Mouse (Mus musculus) lung, embryonic 14.5 days (tissue): ENCODE data around the gene Ubald2. TPM values are rescaled to one million over a fixed set of nuclear protein-coding genes. Genes with fewer than 3 reads are reported as not detected.

Experiments
- ATAC-seq: fragments of 200-750 bp; cut with Nextera tagmentation; 2 replicates; pipeline ENCODE4 v1.8.0; 2017; ENCODE audit warnings: mild to moderate bottlenecking, moderate TSS enrichment, moderate library complexity; ENCODE audit not compliant: insufficient read depth
- DNase-seq: peaks from one replicate; pipeline ENCODE4 v3.0.0-alpha.2; 2015
- H3K27ac ChIP-seq: fragments of 300-500 bp; sonication (generic); 2 replicates; pipeline ENCODE4 v1.5.1; 2014; ENCODE audit warnings: low read depth, mild to moderate bottlenecking, moderate library complexity
- H3K27me3 ChIP-seq: fragments of 300-500 bp; sonication (generic); 2 replicates; pipeline ENCODE4 v1.6.1; 2014; ENCODE audit warnings: low read length, control low read depth; ENCODE audit not compliant: insufficient read depth
- H3K36me3 ChIP-seq: fragments of 300-500 bp; sonication (generic); 2 replicates; pipeline ENCODE4 v1.6.1; 2014; ENCODE audit warnings: control low read depth; ENCODE audit not compliant: insufficient read depth
- H3K4me1 ChIP-seq: fragments of 300-500 bp; sonication (generic); 2 replicates; pipeline ENCODE4 v1.6.1; 2014; ENCODE audit warnings: antibody characterized with exemption, control low read depth; ENCODE audit not compliant: insufficient read depth
- H3K4me2 ChIP-seq: fragments of 300-500 bp; sonication (generic); 2 replicates; pipeline ENCODE4 v1.6.1; 2014; ENCODE audit warnings: mild to moderate bottlenecking
- H3K4me3 ChIP-seq: fragments of 300-500 bp; sonication (generic); 2 replicates; pipeline ENCODE4 v1.5.1; 2014; ENCODE audit warnings: low read depth, low read length
- H3K9ac ChIP-seq: fragments of 300-500 bp; sonication (generic); 2 replicates; pipeline ENCODE4 v1.6.1; 2014
- H3K9me3 ChIP-seq: fragments of 300-500 bp; sonication (generic); 2 replicates; pipeline ENCODE4 v1.6.1; 2016; ENCODE audit warnings: low read depth, low read length, control low read depth
- CTCF ChIP-seq: IDR thresholded peaks from 2 replicates; pipeline ENCODE4 v1.5.1; 2016; ENCODE audit warnings: antibody characterized with exemption, low read depth
- WGBS: fragments of 180-500 bp; shearing (Covaris S2); extraction: QIAGEN DNeasy Blood & Tissue Kit; methylation state at CpG from one replicate; pipeline ENCODE4 v1.1.7; 2014; 5-methylcytosine and 5-hydroxymethylcytosine counted together
- polyA plus RNA-seq: library from polyadenylated mRNA; unstranded; fragments of >200 nt; fragmentation: Nextera tagmentation; extraction: Ambion mirVana; gene quantifications from 2 replicates; pipeline ENCODE4 v1.2.1, GENCODE M21; 2014

Gene Ubald2
- polyA plus RNA-seq, 1 experiment from 2014 or later, result 64.9 TPM

DNA sequence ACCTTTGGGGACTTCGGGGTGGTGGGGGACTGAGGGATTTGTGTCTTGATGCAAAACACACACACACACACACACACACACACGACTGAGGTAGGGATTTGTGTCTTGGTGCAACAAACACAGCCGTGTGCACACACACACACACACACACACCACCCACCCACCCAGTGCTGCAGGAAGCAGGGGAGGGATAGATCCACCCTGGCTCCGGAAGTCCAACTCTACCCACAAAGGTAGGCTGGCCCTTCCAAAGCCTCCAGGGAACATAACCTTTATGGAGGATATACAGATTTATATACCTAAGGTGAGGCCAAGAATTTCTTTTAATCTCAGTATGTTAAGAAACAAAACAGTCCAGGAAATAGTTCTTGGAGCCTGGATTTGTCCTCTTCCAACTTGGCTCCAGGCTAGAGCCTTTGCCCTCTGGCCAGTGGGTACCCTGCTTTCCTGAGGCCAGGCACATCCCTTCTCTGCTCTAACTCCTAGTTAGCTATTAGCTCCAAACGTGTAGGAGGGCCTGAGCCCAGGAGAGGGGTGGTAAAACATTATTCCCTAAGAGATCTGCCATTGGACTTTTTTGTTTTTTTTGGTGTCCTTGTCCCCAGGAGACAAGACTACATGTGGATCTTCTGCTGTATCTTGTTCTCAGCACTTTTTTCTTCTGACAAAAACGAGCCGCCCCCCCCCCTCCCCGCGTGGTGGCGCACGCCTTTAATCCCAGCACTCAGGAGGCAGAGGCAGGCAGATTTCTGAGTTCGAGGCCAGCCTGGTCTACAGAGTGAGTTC, 1.3 kb downstream of the Ubald2 start:
- Histone ChIP-seq H3K4me1 (peaks cover 7% of the 10 kb centered on the region; the same call in 1 of the 2 replicates), H3K27ac (peak overlapping the region; percentile 94), H3K36me3 (peaks cover 40% of the 10 kb centered on the region), H3K27me3 (no peaks in the 10 kb centered on the region), H3K9ac (peak overlapping the region; percentile 79), H3K4me2 (peak overlapping the region; percentile 91), H3K9me3 (no peaks in the 10 kb centered on the region), H3K4me3 (peak overlapping the region; percentile 76)
- 50% methylated on average over 12 of the region's 12 CpGs for WGBS
- DNase-seq, result peak; percentile 32
- no peak for TF ChIP-seq CTCF
- ATAC-seq, result no peak

DNA sequence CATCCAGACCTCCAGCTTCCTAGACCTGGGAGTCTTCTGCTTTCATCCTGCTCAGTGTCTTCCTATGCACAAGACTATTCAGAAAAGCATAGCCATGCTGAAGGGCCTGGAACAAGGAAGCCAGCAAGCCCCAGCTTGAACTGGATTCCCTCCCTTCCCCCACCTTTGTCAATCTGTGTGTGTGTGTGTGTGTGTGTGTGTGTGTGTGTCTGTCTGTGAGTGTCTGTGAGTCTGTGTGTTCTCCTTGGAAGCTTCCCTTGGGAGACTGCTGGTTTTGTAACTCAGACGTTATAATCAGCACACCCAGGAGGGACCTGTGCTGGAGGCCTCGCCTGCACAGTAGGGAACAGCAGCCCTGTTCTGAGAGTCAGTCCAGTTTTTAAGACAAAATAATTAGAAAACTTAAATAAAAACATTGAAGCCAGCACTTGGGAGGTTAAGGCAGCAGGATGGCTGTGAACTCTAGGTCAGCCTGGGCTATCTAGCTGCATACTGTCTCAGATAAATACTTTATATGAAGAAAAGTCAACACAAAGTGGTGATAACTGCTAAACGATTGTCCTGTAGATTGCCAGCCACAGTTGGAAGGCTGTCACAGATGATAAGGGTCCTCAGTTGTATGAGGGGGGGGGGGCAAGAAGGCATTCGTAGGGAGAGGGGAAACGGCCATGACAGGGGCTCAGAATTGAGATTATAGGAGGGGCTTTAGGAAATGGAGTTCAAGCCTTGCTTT, 2.3 kb downstream of the Ubald2 start:
- 38% methylated on average over 5 of the region's 5 CpGs for WGBS

DNA sequence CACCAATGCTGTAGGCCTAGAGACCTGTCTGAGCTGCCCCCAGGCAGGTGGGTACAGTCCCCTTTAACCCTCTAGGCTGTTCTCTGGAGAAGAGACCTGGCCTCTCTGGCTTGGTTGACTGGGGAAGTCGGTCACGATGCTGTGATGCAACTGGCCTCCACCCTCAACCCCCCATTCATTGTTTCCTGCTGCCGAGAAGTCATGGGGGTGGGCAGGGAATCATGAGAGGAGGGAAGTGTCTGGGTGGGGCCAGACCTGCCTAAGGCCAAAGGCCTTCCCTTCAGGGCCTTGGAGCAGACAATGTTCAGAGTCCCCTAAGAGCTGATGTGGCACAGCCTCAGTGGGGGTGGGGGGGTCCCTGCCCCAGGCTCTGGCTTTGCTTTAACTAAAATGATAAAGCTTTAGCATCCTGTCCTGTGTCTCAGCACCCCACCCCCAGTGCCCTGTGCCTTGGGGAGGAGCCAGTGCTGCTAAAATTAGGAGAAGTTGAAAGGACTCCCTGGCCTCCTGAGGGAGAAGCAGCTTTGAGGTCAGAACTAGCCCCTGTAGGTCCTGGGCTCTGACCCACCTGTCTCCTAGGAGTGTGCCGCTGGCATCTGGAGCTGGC, 2.9 kb downstream of the Ubald2 start:
- Histone ChIP-seq H3K4me3 (no peak overlapping the region), H3K36me3 (peaks cover 43% of the 10 kb centered on the region), H3K27me3 (no peaks in the 10 kb centered on the region), H3K9me3 (no peaks in the 10 kb centered on the region), H3K4me1 (peaks cover 7% of the 10 kb centered on the region; the same call in 1 of the 2 replicates), H3K9ac (no peak overlapping the region; the same call in 1 of the 2 replicates), H3K27ac (no peak overlapping the region; the same call in 1 of the 2 replicates), H3K4me2 (peak overlapping the region; percentile 91)
- 52% methylated on average over 4 of the region's 4 CpGs for WGBS
- ATAC-seq (no peak), DNase-seq (peak; percentile 24)
- TF ChIP-seq CTCF, result no peak

More for the DNA sequence above, 2.3 kb downstream of the Ubald2 start:
- DNase-seq, result no peak
- Histone ChIP-seq H3K4me3 (peak overlapping the region; percentile 76; the same call in 1 of the 2 replicates), H3K4me1 (peaks cover 7% of the 10 kb centered on the region; the same call in 1 of the 2 replicates), H3K9me3 (no peaks in the 10 kb centered on the region), H3K9ac (no peak overlapping the region; the same call in 1 of the 2 replicates), H3K4me2 (peak overlapping the region; percentile 91), H3K27ac (peak overlapping the region; percentile 27; the same call in 1 of the 2 replicates), H3K36me3 (peaks cover 43% of the 10 kb centered on the region), H3K27me3 (no peaks in the 10 kb centered on the region)
- ATAC-seq, result no peak
- TF ChIP-seq CTCF, result no peak

DNA sequence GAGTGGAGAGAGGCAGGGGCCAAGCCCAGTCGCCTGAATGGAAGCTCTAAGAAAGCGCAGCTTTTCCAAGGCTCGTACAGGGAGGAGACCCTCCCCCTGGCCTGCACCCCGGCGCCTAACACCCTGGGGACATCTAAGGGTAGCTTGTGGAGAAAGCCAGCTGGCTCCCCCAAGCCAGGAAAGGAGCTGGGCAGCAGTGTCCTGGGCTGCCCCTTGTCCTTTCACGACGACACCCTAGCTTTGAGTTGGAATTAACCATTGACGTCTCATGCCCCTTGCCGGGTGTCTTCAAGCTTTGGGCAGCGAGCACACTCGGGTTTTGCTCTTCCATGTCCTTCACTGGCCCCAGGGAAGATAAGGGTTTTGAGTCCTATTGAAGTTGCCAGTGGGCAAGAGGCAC, 3.6 kb downstream of the Ubald2 start:
- H3K36me3 ChIP-seq, result peaks cover 43% of the 10 kb centered on the region
- no peak overlapping the region for H3K4me3 ChIP-seq
- DNase-seq (no peak), ATAC-seq (no peak)
- H3K9me3 ChIP-seq, result no peaks in the 10 kb centered on the region
- H3K27ac ChIP-seq, result no peak overlapping the region; the same call in 1 of the 2 replicates
- H3K4me1 ChIP-seq, result peaks cover 7% of the 10 kb centered on the region; the same call in 1 of the 2 replicates
- 79% methylated on average over 11 of the region's 11 CpGs for WGBS
- no peak for TF ChIP-seq CTCF
- no peaks in the 10 kb centered on the region for H3K27me3 ChIP-seq
- H3K9ac ChIP-seq, result no peak overlapping the region
- no peak overlapping the region for H3K4me2 ChIP-seq

DNA sequence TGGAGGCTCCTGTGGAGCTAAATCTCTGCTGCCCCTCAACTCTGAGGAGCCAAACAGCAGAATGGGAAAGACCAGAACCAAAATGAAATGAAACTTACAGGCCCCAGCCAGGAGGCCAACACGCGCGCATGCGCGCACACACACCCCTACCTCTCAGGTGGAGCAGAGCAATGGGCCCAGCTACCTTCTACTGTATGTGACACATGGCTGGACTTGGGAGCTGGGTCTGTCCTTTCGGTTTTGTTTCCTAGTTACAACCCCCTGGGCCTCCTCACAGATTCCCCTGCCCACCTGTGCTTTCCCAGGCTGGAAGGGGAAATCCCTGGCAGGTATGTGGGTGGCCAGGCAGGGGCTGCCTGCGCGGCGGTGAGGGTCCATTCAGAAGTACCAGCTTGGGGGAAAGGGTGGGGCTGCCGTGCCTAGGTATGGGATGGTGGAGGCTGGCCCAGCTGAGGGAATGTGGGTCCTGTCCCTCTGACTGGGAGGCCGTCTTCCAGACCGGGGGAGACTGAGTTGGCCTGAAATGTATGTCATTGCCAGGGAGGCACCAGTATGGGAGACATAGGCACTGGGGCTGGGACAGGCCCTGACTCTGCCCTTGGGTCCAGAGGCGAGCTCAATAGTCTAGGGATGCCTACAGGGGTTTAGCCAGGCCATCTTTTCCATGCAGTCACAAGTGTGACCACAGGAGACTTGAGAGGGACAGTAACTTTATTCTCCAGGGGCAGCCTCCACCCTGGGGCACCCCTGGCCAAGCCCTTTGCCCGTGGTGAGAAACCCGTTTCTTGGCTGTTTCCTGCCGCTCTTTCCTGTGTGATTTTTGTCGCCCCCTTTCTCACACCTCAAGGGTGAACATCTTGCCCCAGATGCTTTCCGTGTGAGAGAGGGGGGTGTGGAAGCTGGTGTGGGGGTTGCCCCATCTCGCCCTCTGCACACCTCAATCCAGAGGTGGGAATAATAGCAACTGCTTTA, 5.7 kb downstream of the Ubald2 start:
- no peaks in the 10 kb centered on the region for H3K9me3 ChIP-seq
- DNase-seq, result no peak
- peaks cover 43% of the 10 kb centered on the region for H3K36me3 ChIP-seq
- no peaks in the 10 kb centered on the region for H3K27me3 ChIP-seq
- H3K4me1 ChIP-seq, result peaks cover 7% of the 10 kb centered on the region; the same call in 1 of the 2 replicates
- no peak for TF ChIP-seq CTCF
- WGBS, result 72% methylated on average over 19 of the region's 19 CpGs
- no peak overlapping the region for H3K27ac ChIP-seq
- no peak overlapping the region for H3K9ac ChIP-seq
- no peak overlapping the region for H3K4me2 ChIP-seq
- no peak overlapping the region for H3K4me3 ChIP-seq
- ATAC-seq, result no peak
